Mouse (Mus musculus): ENCODE results near the gene Fut7. TPM values are rescaled to one million over a fixed set of nuclear protein-coding genes. Genes with fewer than 3 reads are reported as not detected.

Gene Fut7
- total RNA-seq, 2 experiments from 2014 or later: 0.12 to 0.49 TPM

DNA sequence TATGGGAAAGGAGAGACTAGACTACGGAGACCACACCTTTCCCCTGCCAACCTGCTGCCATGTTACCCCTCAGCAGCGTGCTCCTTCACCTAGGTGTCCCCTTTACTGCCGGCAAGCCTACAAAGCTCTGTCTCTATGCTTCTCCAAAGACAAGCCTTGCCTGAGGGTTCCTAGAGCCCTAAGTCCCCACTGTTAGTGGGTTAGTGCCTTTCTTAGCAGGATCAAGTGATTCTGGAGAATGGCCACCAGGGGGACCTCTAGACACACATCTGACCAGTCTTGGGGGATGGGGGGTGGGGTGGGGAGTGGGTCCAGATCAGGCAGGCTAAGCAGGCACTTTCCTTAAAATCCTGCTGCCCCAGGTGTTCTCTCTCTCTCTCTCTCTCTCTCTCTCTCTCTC, 1.2 kb upstream of the Fut7 start:
- peak in 1 of 2 experiments; percentile 61 for DNase-seq (ENCODE audit: extremely low spot score in 1 of 2, low spot score in 1 of 2)

DNA sequence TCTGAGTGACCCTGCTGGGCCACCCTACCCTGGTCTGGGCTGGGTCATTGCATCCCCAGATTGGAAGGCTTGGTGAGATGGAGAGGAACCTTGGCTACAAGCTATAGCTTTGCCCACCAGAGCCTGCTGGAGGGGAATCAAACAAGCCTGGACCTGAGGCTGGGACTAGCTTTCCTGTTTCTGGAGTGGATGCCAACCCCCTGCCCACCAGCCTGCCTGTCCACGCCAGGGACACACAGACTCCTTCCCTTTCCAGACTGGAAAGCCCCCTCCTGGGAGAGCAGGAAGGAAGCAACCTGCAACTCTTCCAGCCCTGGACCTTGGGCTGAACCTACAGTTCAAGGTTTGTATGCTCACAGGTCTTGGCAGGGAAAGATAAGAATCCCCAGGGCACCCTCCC, 559 bp downstream of the Fut7 start:
- no peak for DNase-seq (ENCODE audit: extremely low spot score in 1 of 2, low spot score in 1 of 2)

DNA sequence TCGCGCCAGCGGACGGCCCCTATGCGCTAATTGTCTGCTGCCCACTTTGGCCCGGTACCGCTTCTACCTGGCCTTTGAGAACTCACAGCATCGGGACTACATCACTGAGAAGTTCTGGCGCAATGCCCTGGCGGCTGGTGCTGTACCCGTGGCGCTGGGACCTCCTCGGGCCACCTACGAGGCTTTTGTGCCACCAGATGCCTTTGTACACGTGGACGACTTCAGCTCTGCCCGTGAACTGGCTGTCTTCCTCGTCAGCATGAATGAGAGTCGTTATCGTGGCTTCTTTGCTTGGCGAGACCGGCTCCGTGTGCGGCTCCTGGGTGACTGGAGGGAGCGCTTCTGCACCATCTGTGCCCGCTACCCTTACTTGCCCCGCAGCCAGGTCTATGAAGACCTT, 2.4 kb downstream of the Fut7 start:
- DNase-seq (ENCODE audit: extremely low spot score in 1 of 2, low spot score in 1 of 2): no peak

DNA sequence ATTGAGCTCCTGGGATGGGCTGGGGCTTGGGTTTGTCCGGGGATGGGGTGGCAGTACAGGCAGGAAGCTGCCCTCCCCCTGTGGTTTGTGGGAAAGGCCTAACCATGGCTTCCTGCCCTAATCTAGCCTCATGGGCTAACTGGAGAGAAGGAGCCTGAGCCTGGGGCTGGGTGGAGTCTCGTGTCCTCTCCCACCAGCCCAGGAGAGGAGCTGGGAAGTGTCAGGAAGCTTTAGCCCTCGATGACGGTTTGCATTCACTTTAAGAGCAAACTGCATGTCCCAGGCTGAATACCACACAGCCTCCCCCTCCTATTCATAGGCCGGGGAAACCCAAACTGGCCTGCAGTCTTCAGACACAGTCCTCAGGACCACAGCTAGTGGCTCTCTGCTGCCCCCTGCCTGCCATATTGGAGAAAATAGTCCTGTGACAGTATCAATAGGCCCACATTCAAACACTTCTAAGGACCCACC, 3.7 kb downstream of the Fut7 start:
- peak; percentile 59 to 82 for DNase-seq (ENCODE audit: extremely low spot score in 1 of 2, low spot score in 1 of 2)

DNA sequence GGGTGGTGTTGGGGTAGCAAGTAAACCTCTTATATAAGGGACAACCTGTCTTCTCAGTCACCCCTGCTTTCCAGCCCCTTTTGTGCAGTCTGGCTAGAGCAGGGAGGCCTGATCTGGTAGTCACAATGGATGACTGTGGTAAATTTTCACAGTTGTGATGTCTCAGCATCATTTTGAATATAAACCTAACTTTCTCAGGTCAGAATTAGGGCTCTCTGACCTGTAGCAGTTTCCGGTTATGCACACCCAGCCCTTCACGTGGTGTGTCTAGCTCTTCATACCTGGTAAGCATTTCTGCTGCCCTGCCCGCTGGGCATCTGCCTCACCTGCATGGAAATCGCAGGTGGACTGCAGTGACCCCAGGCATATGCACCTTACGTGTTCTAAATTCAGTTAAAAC, 4.2 kb downstream of the Fut7 start:
- DNase-seq (ENCODE audit: extremely low spot score in 1 of 2, low spot score in 1 of 2): no peak

DNA sequence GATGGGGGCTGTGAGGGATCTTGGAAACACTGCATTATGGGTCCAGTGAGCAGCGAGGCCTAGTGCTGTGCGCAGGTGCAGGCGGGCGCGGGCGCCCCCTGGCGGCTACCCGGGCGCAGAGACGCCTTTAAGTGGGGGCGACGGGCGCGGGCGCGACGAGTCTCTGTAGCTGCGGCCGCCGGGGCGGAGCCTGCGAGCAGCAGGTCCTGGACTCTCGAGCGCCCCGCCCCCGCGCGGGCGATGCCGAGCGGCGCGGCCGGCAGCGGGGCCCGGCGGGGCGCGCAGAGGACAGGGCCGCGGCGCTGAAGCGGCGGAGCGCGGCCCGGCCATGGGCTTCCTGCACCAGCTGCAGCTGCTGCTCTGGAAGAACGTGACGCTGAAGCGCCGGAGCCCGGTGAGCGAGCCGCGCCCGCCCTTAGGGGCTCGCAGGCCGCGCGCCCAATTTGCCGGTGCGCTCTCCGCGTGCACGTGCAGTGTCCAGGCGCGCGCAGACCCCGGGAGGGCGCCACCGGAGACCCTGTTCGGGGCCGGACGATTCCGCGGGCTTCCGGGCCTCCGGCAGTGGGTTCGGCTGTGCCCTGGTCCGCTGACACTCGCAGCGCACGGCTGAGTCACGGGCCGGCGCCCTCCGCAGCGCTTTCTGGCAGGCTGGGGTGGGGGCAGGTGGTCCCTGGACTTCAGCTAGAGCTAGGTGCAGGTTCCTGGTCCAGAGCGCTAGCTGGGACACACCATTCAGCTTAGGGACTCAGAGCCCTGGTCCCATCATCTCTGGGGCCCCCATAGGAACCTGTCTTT, 5.6 kb downstream of the Fut7 start, which contains the start of gene Abca2:
TSS of gene Abca2 (plus strand) at position 262 of the 795 bp plus-strand sequence.
- peak; percentile 92 to 97 for DNase-seq (ENCODE audit: extremely low spot score in 1 of 2, low spot score in 1 of 2)

DNA sequence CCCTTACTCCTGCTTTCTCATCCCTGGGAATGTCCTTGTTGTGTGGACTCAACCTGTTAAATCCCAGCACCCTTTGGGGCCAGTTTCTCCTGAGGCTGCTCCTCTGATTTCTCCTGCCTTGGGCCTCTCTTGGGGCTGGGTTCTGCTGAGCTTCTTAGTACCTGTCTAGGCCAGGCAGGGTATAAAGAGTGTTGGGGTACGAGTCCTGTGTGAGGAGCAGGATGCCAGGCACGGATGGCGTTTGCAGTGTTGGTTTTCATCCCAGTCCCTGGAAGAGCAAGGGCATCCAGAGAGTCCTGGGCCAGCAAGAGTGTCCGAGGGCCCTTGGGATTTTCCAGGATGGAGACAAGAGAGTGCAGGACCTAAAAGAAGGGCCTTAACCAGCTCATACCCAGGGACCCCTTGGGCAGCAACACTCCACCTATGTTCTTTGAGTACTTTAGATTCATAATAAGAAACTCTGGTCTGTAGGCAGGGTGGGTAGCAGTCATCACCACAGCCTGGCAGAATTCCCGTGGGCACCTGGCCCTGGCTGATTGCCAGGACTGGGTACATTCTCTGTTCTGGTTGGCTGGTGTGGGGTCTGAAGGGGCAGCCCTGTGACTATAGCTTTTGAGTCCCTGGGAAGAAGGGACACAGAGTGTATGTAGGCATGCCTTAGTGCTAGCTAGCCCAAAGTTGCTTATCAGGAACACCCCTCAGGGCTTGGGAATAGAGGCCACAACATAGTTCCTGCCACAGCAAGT, 6.5 kb downstream of the Fut7 start:
- DNase-seq (ENCODE audit: extremely low spot score in 1 of 2, low spot score in 1 of 2): no peak

DNA sequence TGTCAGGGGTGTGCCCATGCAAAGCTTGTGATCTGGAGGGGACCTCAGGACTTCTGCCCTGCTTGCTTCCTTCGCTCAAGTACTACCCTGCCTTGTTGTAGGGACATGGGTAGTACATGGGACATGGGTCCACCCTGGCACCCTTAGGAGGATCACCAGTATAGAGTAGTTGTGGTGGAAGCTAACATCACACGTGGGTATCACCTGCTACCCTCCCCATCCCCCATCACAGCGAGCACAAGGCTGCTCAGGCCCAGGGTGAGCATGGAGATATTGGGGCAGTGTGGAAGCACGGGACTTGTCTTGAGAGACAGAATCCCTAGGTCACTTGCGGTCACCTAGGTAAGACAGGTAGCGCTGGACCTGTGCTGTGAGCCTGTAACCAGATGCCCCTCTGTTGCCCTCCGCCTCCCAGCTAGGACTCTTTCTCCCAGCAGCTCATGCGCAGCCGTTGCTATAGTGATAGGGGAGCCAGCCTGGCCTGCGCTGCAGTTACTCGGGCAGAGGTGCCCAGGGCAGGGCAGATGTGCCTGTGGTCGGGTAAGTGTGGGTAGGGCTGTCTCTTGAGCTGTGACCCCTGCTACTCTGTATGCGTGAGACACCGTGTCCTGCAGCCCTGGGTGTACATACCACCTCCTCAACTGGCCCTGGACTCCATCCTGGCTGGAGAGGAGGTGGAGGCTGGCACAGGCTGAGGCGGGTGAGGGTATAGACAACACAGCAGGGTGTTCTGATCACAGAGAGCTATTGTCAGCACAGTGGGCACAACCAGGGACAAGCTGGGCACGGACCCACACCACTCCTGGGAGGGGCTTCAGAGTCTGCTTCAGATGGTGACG, 7.5 kb downstream of the Fut7 start:
- DNase-seq (ENCODE audit: extremely low spot score in 1 of 2, low spot score in 1 of 2): no peak

DNA sequence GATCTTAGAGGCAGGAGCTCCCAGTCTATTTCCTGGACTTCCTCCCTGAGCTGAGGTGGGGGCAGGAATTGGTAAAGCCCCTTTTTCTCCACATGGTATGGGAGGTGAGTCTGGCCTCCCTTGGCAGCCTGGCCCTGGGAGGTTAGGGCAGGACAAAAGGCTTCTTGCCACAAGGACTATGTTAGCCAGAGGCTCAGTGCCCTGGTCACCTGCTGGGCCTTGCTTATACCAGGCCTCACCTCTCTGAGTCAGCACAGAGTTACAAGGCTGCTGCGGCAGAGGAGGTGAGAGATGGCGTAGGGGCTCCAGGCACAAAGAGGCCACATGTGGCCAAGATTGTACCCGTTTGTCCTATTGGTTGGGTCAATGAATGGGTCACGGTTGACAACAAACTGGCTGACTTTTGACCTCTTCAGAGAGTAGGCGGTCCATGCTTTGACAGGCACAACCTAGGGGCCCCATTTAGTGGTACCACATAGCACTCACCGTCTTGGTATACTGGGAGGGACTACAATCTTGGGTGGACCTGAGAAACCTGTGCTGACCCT, 8.3 kb downstream of the Fut7 start:
- DNase-seq (ENCODE audit: extremely low spot score in 1 of 2, low spot score in 1 of 2): no peak

DNA sequence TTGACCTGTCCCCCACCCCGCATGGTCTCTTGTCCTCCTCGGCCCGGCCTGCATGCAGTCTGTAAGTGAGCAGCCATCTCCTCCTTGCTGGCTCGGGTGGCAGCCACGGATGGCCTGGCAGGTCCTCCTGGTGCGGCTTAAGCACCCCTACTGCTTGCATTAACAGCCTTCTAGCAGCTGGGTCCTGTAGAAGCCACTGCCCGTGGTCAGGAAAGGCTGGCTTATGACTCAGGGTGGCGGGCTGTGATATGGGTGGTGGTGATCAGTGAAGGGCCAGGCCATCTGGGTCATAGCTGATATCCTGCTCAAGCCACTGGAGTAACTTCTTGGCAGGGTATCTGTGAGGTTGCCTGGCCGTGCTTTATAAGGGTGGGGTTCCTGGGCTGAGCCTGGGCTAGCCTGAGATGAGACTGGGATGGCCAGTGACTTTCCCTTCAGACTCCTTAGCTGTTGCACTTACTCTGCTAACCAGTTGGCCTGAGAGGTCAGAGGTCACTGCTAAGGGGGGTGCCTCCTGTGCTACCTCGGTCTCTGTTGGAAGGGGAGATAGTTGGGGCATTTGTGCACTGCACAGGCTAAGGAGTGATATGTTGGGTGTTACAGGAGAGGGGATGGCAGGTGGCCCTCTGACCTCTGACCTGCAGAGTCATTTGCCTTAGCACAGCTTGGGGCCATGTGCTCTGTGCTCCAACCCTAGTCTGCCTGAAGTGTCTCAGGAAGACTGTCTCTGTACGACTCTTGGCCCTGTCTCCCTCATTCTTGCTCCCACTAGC, 9.4 kb downstream of the Fut7 start:
- no peak for DNase-seq (ENCODE audit: extremely low spot score in 1 of 2, low spot score in 1 of 2)

DNA sequence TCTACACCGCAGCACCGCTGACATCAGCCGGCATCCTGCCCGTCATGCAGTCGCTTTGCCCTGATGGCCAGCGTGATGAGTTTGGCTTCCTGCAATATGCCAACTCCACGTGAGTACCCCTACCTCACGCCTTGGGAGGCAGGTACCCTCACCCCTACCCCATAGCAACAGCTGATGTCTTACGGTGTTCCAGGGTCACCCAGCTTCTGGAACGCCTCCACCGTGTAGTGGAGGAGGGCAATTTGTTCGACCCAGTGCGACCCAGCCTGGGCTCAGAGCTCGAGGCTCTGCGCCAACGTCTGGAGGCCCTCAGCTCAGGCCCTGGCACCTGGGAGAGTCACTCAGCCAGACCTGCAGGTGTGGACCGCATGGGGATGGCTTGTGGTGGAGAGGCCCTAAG, 10.0 kb downstream of the Fut7 start:
- DNase-seq (ENCODE audit: extremely low spot score in 1 of 2, low spot score in 1 of 2): no peak

DNA sequence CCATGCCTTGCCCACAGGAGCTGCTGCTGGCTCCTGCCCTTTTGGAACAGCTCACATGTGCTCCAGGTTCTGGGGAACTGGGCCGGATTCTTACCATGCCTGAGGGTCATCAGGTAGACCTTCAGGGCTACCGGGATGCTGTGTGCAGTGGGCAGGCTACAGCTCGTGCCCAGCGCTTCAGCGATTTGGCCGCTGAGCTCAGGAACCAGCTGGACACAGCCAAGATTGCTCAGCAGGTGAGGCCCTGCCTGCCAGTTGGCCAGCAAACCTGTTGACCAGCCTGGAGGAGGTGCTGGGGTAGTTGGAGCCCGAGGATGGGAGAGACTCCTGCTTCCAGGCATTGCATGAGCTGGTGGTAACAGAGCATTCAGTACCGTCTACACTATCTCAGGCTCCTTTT, 11.2 kb downstream of the Fut7 start:
- DNase-seq (ENCODE audit: extremely low spot score in 1 of 2, low spot score in 1 of 2): no peak

DNA sequence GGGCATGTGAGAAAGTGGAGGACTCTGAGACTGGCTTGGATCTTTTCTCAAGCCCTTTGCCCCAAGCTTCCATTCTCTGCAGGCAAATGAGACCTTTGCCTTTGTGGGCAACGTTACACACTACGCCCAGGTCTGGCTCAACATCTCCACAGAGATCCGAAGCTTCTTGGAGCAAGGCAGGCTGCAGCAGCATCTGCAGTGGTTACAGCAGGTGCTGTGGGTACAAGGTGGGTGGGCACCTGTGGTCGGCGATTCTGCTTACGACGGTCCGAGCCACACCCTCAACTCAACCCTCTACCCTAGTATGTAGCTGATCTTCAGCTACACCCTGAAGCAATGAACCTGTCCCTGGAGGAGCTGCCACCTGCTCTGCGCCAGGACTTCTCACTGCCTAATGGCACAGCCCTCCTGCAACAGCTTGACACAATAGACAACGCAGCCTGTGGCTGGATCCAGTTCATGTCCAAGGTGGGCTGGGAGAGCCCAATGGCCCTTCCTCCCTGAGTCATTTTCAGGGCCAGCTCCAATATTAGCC, 13.3 kb downstream of the Fut7 start:
- no peak for DNase-seq (ENCODE audit: extremely low spot score in 1 of 2, low spot score in 1 of 2)

DNA sequence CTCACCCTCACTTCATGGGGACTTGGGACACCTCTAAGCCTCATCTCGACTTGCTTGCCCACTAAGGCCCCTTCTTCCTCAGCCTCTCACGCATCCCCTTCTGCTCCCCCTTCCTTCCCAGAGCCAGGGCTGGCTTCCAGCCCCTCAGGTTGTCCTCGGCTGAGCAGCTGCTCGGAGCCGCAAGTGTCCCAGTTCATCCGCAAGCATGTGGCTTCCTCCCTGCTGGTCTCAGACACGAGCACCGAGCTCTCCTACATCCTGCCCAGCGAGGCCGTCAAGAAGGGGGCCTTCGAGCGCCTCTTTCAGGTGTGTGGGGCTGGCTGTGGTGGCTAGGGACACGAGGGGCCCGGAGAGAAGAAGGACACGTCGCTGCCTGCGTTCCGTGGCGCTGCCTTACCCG, 18.0 kb downstream of the Fut7 start:
- no peak for DNase-seq (ENCODE audit: extremely low spot score in 1 of 2, low spot score in 1 of 2)

DNA sequence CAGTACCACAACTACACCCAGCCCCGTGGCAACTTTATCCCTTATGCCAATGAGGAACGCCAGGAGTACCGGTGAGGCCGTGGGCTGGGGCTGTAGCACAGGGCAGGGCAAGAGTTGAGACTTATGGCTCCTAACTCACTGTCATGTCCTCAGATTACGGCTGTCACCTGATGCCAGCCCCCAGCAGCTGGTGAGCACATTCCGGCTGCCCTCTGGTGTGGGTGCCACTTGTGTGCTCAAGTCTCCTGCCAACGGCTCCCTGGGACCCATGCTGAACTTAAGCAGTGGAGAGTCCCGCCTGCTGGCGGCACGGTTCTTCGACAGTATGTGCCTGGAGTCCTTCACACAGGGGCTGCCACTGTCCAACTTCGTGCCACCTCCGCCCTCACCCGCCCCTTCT, 19.6 kb downstream of the Fut7 start:
- no peak for DNase-seq (ENCODE audit: extremely low spot score in 1 of 2, low spot score in 1 of 2)

DNA sequence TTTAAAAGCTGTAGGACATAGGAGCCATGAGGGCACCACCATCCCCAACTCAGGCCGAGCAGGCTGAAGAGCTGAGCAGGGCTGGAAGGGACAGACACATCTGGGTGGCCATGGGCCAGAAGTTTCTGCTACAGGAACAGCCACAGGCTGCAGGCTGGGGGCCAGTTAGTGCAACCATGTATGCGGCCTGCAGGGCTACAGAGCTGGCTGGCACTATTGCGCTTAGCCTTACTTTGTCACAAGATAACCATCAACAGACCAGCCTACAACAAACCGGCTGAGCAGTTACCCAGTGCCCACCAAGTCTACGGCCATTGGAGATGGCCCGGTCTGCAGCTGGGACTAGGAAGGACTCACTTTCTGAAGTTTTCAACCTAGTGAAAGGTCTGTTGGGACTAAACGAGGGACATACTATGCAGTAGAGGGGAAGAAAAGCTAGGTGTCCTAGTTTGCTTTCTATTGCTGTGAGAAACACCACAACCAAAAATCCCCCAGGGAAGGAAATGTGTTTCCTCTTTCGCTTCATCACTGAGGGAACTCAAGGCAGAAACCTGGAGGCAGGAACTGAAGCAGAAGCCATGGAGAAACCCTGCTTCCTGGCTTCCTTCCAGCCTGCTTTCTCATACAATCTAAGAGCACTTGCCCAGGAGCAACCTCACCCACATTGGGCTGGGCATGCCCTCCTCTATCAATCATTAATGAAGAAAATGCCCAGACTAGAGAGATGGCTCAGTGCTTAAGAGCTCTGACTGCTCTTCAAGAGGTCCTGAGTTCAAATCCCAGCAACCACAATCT, 28.0 kb downstream of the Fut7 start:
- DNase-seq (ENCODE audit: extremely low spot score in 1 of 2, low spot score in 1 of 2): no peak

DNA sequence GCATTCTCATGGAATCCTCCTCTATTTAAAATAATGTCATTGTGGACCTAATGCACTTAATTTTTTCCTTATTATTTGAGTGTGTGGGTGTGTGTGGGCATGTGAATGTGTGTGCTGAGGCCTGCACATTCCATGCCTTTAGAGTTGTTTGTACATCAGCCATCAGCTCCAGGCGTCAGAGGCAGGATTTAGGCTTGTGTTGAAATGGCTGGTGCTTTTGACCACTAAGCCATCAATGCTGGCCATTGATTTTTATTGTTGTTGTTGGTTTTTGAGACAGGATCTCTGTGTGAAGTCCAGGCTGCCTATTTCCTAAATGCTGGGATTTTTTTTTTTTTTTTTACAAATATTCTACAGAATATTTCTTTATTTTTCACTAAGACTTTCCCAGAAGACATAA, 29.9 kb downstream of the Fut7 start:
- DNase-seq (ENCODE audit: extremely low spot score in 1 of 2, low spot score in 1 of 2): no peak

DNA sequence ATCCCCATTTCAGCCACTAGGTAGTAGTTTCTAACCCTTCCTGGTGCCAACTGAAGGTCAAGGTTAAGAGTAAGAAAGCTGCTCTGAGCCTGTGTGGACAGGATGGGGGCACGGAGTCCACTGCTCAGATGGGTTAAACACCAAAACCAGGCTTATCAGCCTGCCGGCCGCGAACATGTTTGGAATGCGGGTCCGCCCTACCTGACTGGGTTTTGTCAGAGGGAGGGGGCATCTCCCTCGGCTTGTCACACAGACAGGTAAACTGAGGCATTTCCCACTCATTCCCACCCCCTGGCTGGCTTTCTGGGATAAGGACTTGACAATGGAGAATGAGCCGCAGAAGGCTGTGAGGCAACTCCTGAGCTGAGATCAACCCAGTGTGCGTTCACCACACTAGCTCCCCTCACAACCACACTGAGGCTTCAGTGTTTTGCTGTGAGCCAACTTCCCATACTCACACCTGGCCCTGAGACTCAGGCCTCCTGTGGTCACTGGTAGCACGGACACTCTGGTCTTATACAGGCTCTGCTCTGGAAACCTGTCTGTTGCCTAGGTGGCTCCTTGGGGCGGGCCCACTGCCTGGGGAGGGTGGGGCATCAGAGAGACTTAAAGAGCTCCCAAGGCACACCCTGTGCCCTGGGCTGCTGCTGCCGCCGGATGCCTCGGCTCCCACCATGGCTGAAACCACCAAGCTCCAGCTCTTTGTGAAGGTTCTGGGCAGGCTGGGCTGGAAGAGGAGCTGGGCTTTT, 33.3 kb downstream of the Fut7 start, which contains the start of gene Clic3:
TSS of gene Clic3 (plus strand) at position 634 of the 749 bp plus-strand sequence.
- DNase-seq (ENCODE audit: extremely low spot score in 1 of 2, low spot score in 1 of 2): no peak

All from layer of hippocampus, postnatal 25 days (tissue).